Mouse (Mus musculus): ENCODE measurements around the gene Nt5e. TPM values are rescaled to one million over a fixed set of nuclear protein-coding genes. Genes with fewer than 3 reads are reported as not detected.

Gene Nt5e
- total RNA-seq, 4 experiments from 2014 or later, result 1.3 to 2.4 (median 1.9) TPM

DNA sequence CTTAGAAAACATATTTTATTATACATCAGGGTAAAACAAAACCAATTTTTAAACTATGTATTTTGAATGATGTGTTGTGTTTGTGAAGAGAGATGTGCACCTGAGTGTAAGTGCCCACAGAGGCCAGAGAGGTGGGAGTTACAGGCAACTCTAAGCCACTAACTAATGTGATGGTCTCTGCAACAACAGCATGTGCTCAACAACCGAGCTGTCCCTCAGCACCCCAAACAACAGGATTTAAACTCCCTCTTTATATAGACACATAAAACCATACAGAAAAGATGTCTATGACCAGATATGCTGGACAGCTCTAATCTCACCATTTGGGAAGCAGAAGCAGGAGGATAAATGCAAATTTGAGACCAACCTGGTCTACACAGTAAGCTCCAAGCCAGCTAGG, 53.5 kb downstream of the Nt5e start:
- no peak for DNase-seq (ENCODE audit: low spot score in 2 of 2)

- DNase-seq (ENCODE audit: low spot score in 2 of 2), result no peak
Observed at GRCm38 (mm10) chr9:88388826-88389225, 61.8 kb downstream of the Nt5e start.

DNA sequence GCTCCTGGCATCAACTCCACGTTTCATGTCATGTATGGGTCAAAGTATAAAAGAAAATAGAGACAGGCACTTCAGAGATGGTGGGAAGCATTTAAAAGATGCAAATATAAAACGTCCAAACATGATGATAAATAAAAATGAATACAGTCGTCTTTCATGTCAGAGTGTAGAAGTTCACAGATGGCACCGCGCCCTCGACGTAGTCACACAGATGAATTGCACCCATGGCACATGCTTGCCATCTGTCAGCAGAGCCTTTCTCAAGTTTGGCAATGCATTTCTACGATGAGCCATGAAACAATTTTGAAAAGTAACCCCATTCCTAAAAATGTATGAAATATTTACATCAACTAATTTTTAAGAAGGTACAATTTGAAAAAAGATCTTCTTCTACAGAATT, 67.9 kb downstream of the Nt5e start:
- DNase-seq (ENCODE audit: low spot score in 2 of 2), result no peak

DNA sequence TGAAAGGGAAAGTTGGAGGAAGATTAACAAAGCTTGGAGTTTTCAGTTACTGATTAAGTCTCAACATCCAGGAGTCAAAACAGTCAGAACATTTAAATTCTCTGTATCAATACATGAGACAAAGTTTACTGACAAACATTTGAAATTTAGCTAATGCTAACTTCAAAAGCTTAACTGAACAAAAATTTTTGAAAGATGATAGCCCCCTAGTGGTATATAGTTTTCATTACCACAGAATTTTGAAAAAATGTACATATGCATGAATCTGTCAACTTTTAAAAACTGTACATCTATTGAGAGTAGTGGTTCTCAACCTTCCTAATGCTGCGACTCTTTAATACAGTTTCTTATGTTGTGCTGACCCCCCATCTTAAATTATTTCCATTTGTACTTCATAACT, 71.5 kb downstream of the Nt5e start:
- no peak for DNase-seq (ENCODE audit: low spot score in 2 of 2)

GRCm38 (mm10) chr9:88404088-88404487, 77.1 kb downstream of the Nt5e start:
- DNase-seq (ENCODE audit: low spot score in 2 of 2), result no peak

DNA sequence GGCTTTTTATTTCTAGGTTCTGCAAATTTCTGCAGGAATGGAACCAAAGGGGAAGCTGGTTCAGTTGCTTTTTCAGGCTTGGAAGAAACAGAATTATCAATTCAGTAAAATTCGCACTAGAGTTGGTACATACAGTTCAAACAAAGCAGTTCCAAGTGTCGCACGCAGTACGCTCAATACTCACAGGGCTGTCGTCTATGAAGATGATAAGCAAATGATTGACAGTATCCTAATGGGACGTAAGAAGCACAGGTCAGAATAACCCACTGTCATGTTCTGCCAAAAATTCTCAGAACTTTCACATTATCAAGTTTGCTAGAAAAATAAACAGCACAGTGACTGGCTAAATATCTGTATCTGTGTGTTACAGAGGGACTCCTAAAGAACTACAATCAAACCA, 77.5 kb downstream of the Nt5e start:
- no peak for DNase-seq (ENCODE audit: low spot score in 2 of 2)

DNA sequence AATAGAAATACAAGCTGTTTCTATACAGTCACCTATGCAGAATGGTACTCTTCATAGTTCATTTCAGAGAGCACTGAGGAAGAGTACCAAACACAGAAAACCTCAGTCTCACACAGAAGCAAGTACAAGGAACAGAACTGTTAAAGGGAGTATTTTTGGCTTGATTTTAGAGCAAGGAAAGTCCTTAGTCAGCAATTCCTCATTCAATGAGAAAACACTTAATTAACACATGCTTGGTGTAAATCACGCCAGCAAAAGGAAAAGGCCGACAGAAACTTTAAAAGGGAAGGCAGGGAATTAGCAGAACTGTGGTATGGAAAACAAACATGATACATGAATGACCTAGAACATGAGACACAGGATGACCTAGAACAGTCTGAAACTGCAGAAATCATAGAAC, 83.0 kb downstream of the Nt5e start:
- DNase-seq (ENCODE audit: low spot score in 2 of 2), result no peak

GRCm38 (mm10) chr9:88416752-88417151, 89.8 kb downstream of the Nt5e start:
- DNase-seq (ENCODE audit: low spot score in 2 of 2), result no peak

Other genes starting within 250 kb of the Nt5e start
- 10 to 100 TPM; 11.6 to 15.4 (median 13.9) TPM for gene Snx14, start 111.8 kb downstream of the Nt5e start, total RNA-seq (2022)
- gene Gm20537, start 129.4 kb downstream of the Nt5e start, total RNA-seq (2022), result 1 to 10 TPM in 1 of 4 experiments, under 1 TPM in 1, not detected in 2; 0.56 to 1.2 TPM
- 10 to 100 TPM; 52.7 to 75.6 (median 65.9) TPM for gene Syncrip, start 155.4 kb downstream of the Nt5e start, total RNA-seq (2022)
- gene Zfp949, start 220.8 kb downstream of the Nt5e start, total RNA-seq (2022), result 10 to 100 TPM; 11.8 to 13.6 (median 12.7) TPM